Mouse (Mus musculus): ENCODE results near the gene Aox3. TPM values are rescaled to one million over a fixed set of nuclear protein-coding genes. Genes with fewer than 3 reads are reported as not detected.
A peak's percentile ranks its signal among the peaks of the same experiment; 100 is the strongest.

Gene Aox3
- total RNA-seq, 2 experiments from 2014 or later = 2.1 to 2.4 TPM

GRCm38 (mm10) chr1:58099119-58099518 lies 13.8 kb upstream of the Aox3 start:
- no peak for DNase-seq (ENCODE audit: extremely low spot score in 1 of 2, low spot score in 2 of 2)
- intact Hi-C loops (cut with DNase I) = no loop called here

- intact Hi-C loops (cut with DNase I) = no loop called here
- no peak for DNase-seq (ENCODE audit: extremely low spot score in 1 of 2, low spot score in 2 of 2)
Measured at GRCm38 (mm10) chr1:58101531-58102146, 11.3 kb upstream of the Aox3 start.

- intact Hi-C loops (cut with DNase I) = no loop called here
- DNase-seq (ENCODE audit: extremely low spot score in 1 of 2, low spot score in 2 of 2) = no peak
Measured at GRCm38 (mm10) chr1:58102494-58102893, 10.4 kb upstream of the Aox3 start.

- intact Hi-C loops (cut with DNase I) = no loop called here
- DNase-seq (ENCODE audit: extremely low spot score in 1 of 2, low spot score in 2 of 2) = no peak
Measured at GRCm38 (mm10) chr1:58105685-58106084, 7.2 kb upstream of the Aox3 start.

- intact Hi-C loops (cut with DNase I) = no loop called here
- no peak for DNase-seq (ENCODE audit: extremely low spot score in 1 of 2, low spot score in 2 of 2)
Measured at GRCm38 (mm10) chr1:58107066-58107465, 5.9 kb upstream of the Aox3 start.

GRCm38 (mm10) chr1:58110241-58110640 lies 2.7 kb upstream of the Aox3 start:
- intact Hi-C loops (cut with DNase I) = no loop called here
- no peak for DNase-seq (ENCODE audit: extremely low spot score in 1 of 2, low spot score in 2 of 2)

GRCm38 (mm10) chr1:58111315-58111714 lies 1.6 kb upstream of the Aox3 start:
- no peak for DNase-seq (ENCODE audit: extremely low spot score in 1 of 2, low spot score in 2 of 2)
- intact Hi-C loops (cut with DNase I) = no loop called here

- intact Hi-C loops (cut with DNase I) = no loop called here
- no peak for DNase-seq (ENCODE audit: extremely low spot score in 1 of 2, low spot score in 2 of 2)
Measured at GRCm38 (mm10) chr1:58113441-58113840, 511 bp downstream of the Aox3 start.

- no peak for DNase-seq (ENCODE audit: extremely low spot score in 1 of 2, low spot score in 2 of 2)
- intact Hi-C loops (cut with DNase I) = no loop called here
Measured at GRCm38 (mm10) chr1:58114021-58114560, 1.2 kb downstream of the Aox3 start.

GRCm38 (mm10) chr1:58114666-58115375 lies 1.9 kb downstream of the Aox3 start:
- intact Hi-C loops (cut with DNase I) = no loop called here

GRCm38 (mm10) chr1:58118231-58118630 lies 5.3 kb downstream of the Aox3 start:
- intact Hi-C loops (cut with DNase I) = no loop called here
- DNase-seq (ENCODE audit: extremely low spot score in 1 of 2, low spot score in 2 of 2) = no peak

More at GRCm38 (mm10) chr1:58114666-58115375, 1.9 kb downstream of the Aox3 start:
- no peak for DNase-seq (ENCODE audit: extremely low spot score in 1 of 2, low spot score in 2 of 2)

- no peak for DNase-seq (ENCODE audit: extremely low spot score in 1 of 2, low spot score in 2 of 2)
- intact Hi-C loops (cut with DNase I) = no loop called here
Measured at GRCm38 (mm10) chr1:58124901-58125300, 12.0 kb downstream of the Aox3 start.

GRCm38 (mm10) chr1:58137891-58138290 lies 25.0 kb downstream of the Aox3 start:
- DNase-seq (ENCODE audit: extremely low spot score in 1 of 2, low spot score in 2 of 2) = no peak
- intact Hi-C loops (cut with DNase I) = no loop called here

GRCm38 (mm10) chr1:58138986-58139385 lies 26.1 kb downstream of the Aox3 start:
- intact Hi-C loops (cut with DNase I) = no loop called here

GRCm38 (mm10) chr1:58140607-58141006 lies 27.7 kb downstream of the Aox3 start:
- no peak for DNase-seq (ENCODE audit: extremely low spot score in 1 of 2, low spot score in 2 of 2)
- intact Hi-C loops (cut with DNase I) = no loop called here

More at GRCm38 (mm10) chr1:58138986-58139385, 26.1 kb downstream of the Aox3 start:
- DNase-seq (ENCODE audit: extremely low spot score in 1 of 2, low spot score in 2 of 2) = no peak

GRCm38 (mm10) chr1:58144384-58145069 lies 31.6 kb downstream of the Aox3 start:
- intact Hi-C loops (cut with DNase I) = loop anchor here (2.0 kb wide), 1 partner anchor 720 kb away; no protein-coding TSS in a partner anchor
- DNase-seq (ENCODE audit: extremely low spot score in 1 of 2, low spot score in 2 of 2) = peak; percentile 31 to 48

GRCm38 (mm10) chr1:58146026-58146425 lies 33.1 kb downstream of the Aox3 start:
- DNase-seq (ENCODE audit: extremely low spot score in 1 of 2, low spot score in 2 of 2) = no peak
- intact Hi-C loops (cut with DNase I) = no loop called here

- intact Hi-C loops (cut with DNase I) = no loop called here
- DNase-seq (ENCODE audit: extremely low spot score in 1 of 2, low spot score in 2 of 2) = no peak
Measured at GRCm38 (mm10) chr1:58147776-58148175, 34.8 kb downstream of the Aox3 start.

GRCm38 (mm10) chr1:58152247-58152646 lies 39.3 kb downstream of the Aox3 start:
- intact Hi-C loops (cut with DNase I) = no loop called here
- DNase-seq (ENCODE audit: extremely low spot score in 1 of 2, low spot score in 2 of 2) = no peak

- intact Hi-C loops (cut with DNase I) = no loop called here
- peak in 1 of 2 experiments; percentile 61 for DNase-seq (ENCODE audit: extremely low spot score in 1 of 2, low spot score in 2 of 2)
Measured at GRCm38 (mm10) chr1:58156747-58157146, 43.8 kb downstream of the Aox3 start.

Data from left cerebral cortex, postnatal 10 days (tissue).